Mouse (Mus musculus) midbrain, embryonic 11.5 days (tissue): Measurements from ENCODE around the gene Gfra1. TPM values are rescaled to one million over a fixed set of nuclear protein-coding genes. Genes with fewer than 3 reads are reported as not detected.
A peak's percentile ranks its signal among the peaks of the same experiment; 100 is the strongest.

Source experiments
- ATAC-seq: fragments of 200-750 bp; cut with Nextera tagmentation; 2 replicates; pipeline ENCODE4 v1.8.0; 2017; ENCODE audit warnings: moderate TSS enrichment, moderate library complexity; ENCODE audit not compliant: low FRiP score
- DNase-seq: peaks from one replicate; pipeline ENCODE4 v3.0.0; 2015; ENCODE audit warnings: low spot score; ENCODE audit errors: missing footprints
- H3K27ac ChIP-seq: fragments of 300-500 bp; sonication (generic); 2 replicates; pipeline ENCODE4 v1.5.1; 2014; ENCODE audit warnings: low read depth, low read length
- H3K27me3 ChIP-seq: fragments of 300-500 bp; sonication (generic); 2 replicates; pipeline ENCODE4 v1.6.1; 2014; ENCODE audit warnings: mild to moderate bottlenecking, low read length, moderate library complexity, mixed read lengths; ENCODE audit not compliant: control insufficient read depth, insufficient read depth
- H3K36me3 ChIP-seq: fragments of 300-500 bp; sonication (generic); 2 replicates; pipeline ENCODE4 v1.6.1; 2014; ENCODE audit warnings: mild to moderate bottlenecking, low read length, moderate library complexity, mixed read lengths; ENCODE audit not compliant: control insufficient read depth, insufficient read depth
- H3K4me1 ChIP-seq: fragments of 300-500 bp; sonication (generic); 2 replicates; pipeline ENCODE4 v1.6.1; 2014; ENCODE audit warnings: low read length; ENCODE audit not compliant: control insufficient read depth, insufficient read depth
- H3K4me2 ChIP-seq: fragments of 300-500 bp; sonication (generic); 2 replicates; pipeline ENCODE4 v1.6.1; 2014; ENCODE audit warnings: mild to moderate bottlenecking, moderate library complexity
- H3K4me3 ChIP-seq: fragments of 300-500 bp; sonication (generic); 2 replicates; pipeline ENCODE4 v1.5.1; 2014; ENCODE audit warnings: low read depth, low read length
- H3K9ac ChIP-seq: fragments of 300-500 bp; sonication (generic); 2 replicates; pipeline ENCODE4 v1.6.1; 2014; ENCODE audit warnings: low read length
- H3K9me3 ChIP-seq: fragments of 300-500 bp; sonication (generic); 2 replicates; pipeline ENCODE4 v1.6.1; 2016; ENCODE audit warnings: low read length; ENCODE audit not compliant: control insufficient read depth
- WGBS: fragments of 180-500 bp; shearing (Covaris S2); extraction: QIAGEN DNeasy Blood & Tissue Kit; methylation state at CpG from one replicate; pipeline ENCODE4 v1.1.7; 2014; 5-methylcytosine and 5-hydroxymethylcytosine counted together
- polyA plus RNA-seq: library from polyadenylated mRNA; unstranded; fragments of >200 nt; fragmentation: Nextera tagmentation; extraction: Ambion mirVana; gene quantifications from 2 replicates; pipeline ENCODE4 v1.2.1, GENCODE M21; 2014

Gfra1 gene
- polyA plus RNA-seq, 1 experiment from 2014 or later, result 26.7 TPM

GRCm38 (mm10) chr19:58463755-58464154 lies 8.0 kb upstream of the Gfra1 start:
- Histone ChIP-seq H3K27ac (no peak overlapping the region), H3K27me3 (no peaks in the 10 kb centered on the region), H3K9ac (no peak overlapping the region), H3K36me3 (no peaks in the 10 kb centered on the region), H3K4me3 (no peak overlapping the region), H3K4me1 (peaks cover 6% of the 10 kb centered on the region; the same call in 1 of the 2 replicates), H3K9me3 (no peaks in the 10 kb centered on the region), H3K4me2 (no peak overlapping the region)
- no peak for DNase-seq
- 82% methylated on average over 3 of the region's 3 CpGs for WGBS
- no peak for ATAC-seq

- peaks cover 3% of the 10 kb centered on the region; the same call in 1 of the 2 replicates for H3K27me3 ChIP-seq
- H3K36me3 ChIP-seq, result no peaks in the 10 kb centered on the region
- peaks cover 6% of the 10 kb centered on the region for H3K4me1 ChIP-seq
- H3K9me3 ChIP-seq, result no peaks in the 10 kb centered on the region
- H3K4me3 ChIP-seq, result no peak overlapping the region
- no peak overlapping the region for H3K4me2 ChIP-seq
- ATAC-seq (peak; percentile 67), DNase-seq (peak; percentile 91)
- H3K9ac ChIP-seq, result no peak overlapping the region
- WGBS, result 9% methylated on average over 13 of the region's 13 CpGs
- peak overlapping the region; percentile 57 for H3K27ac ChIP-seq
Measured at GRCm38 (mm10) chr19:58460361-58461022, 4.8 kb upstream of the Gfra1 start.

GRCm38 (mm10) chr19:58456491-58457061 lies 867 bp upstream of the Gfra1 start:
- ATAC-seq, result peak; percentile 31
- peak overlapping the region; percentile 61 for H3K9ac ChIP-seq
- H3K27me3 ChIP-seq, result peaks cover 22% of the 10 kb centered on the region
- peak overlapping the region; percentile 67 for H3K27ac ChIP-seq
- peaks cover 13% of the 10 kb centered on the region for H3K4me1 ChIP-seq
- peak; percentile 96 for DNase-seq
- H3K36me3 ChIP-seq, result no peaks in the 10 kb centered on the region
- peak overlapping the region; percentile 86 for H3K4me2 ChIP-seq
- H3K9me3 ChIP-seq, result no peaks in the 10 kb centered on the region
- peak overlapping the region; percentile 51 for H3K4me3 ChIP-seq
- 8% methylated on average over 16 of the region's 16 CpGs for WGBS

- ATAC-seq (peak; percentile 30; the same call in 1 of the 2 replicates), DNase-seq (peak; percentile 97)
- H3K4me2 ChIP-seq, result peak overlapping the region; percentile 86
- no peaks in the 10 kb centered on the region for H3K9me3 ChIP-seq
- peak overlapping the region; percentile 61 for H3K9ac ChIP-seq
- peaks cover 22% of the 10 kb centered on the region for H3K27me3 ChIP-seq
- no peaks in the 10 kb centered on the region for H3K36me3 ChIP-seq
- peaks cover 6% of the 10 kb centered on the region for H3K4me1 ChIP-seq
- H3K4me3 ChIP-seq, result peak overlapping the region; percentile 51
- under 1% methylated on average over 21 of the region's 21 CpGs for WGBS
- H3K27ac ChIP-seq, result peak overlapping the region; percentile 67
Measured at GRCm38 (mm10) chr19:58455061-58455495, 631 bp downstream of the Gfra1 start.

GRCm38 (mm10) chr19:58454261-58455060 lies 1.2 kb downstream of the Gfra1 start:
- peaks cover 22% of the 10 kb centered on the region for H3K27me3 ChIP-seq
- H3K9me3 ChIP-seq, result no peaks in the 10 kb centered on the region
- H3K27ac ChIP-seq, result peak overlapping the region; percentile 48
- H3K9ac ChIP-seq, result peak overlapping the region; percentile 61
- peak overlapping the region; percentile 86 for H3K4me2 ChIP-seq
- ATAC-seq (peak; percentile 43), DNase-seq (no peak)
- peak overlapping the region; percentile 51 for H3K4me3 ChIP-seq
- peaks cover 6% of the 10 kb centered on the region for H3K4me1 ChIP-seq
- H3K36me3 ChIP-seq, result no peaks in the 10 kb centered on the region
- WGBS, result 1% methylated on average over 58 of the region's 61 CpGs

GRCm38 (mm10) chr19:58453581-58453980 lies 2.1 kb downstream of the Gfra1 start:
- Histone ChIP-seq H3K27ac (no peak overlapping the region), H3K36me3 (no peaks in the 10 kb centered on the region), H3K4me1 (peaks cover 6% of the 10 kb centered on the region), H3K9me3 (no peaks in the 10 kb centered on the region), H3K9ac (peak overlapping the region; percentile 61), H3K27me3 (peaks cover 22% of the 10 kb centered on the region), H3K4me3 (peak overlapping the region; percentile 51), H3K4me2 (peak overlapping the region; percentile 86)
- DNase-seq (peak; percentile 96), ATAC-seq (no peak)
- 0% methylated on average over 22 of the region's 22 CpGs for WGBS

- WGBS, result 2% methylated on average over 20 of the region's 20 CpGs
- Histone ChIP-seq H3K4me3 (peak overlapping the region; percentile 51), H3K9ac (peak overlapping the region; percentile 61; the same call in 1 of the 2 replicates), H3K4me2 (peak overlapping the region; percentile 86), H3K36me3 (no peaks in the 10 kb centered on the region), H3K9me3 (no peaks in the 10 kb centered on the region), H3K27ac (peak overlapping the region; percentile 32), H3K27me3 (peaks cover 22% of the 10 kb centered on the region), H3K4me1 (peaks cover 6% of the 10 kb centered on the region)
- no peak for ATAC-seq
- DNase-seq, result no peak
Measured at GRCm38 (mm10) chr19:58452941-58453551, 2.7 kb downstream of the Gfra1 start.

- Histone ChIP-seq H3K4me1 (peaks cover 6% of the 10 kb centered on the region), H3K27me3 (peaks cover 22% of the 10 kb centered on the region), H3K36me3 (no peaks in the 10 kb centered on the region), H3K4me2 (peak overlapping the region; percentile 86), H3K9me3 (no peaks in the 10 kb centered on the region), H3K27ac (no peak overlapping the region), H3K9ac (no peak overlapping the region), H3K4me3 (0 out of 2 replicates have a peak overlapping the region, but pooled peaks have one; percentile 51)
- DNase-seq (peak; percentile 87), ATAC-seq (no peak)
- WGBS, result 51% methylated on average over 8 of the region's 8 CpGs
Measured at GRCm38 (mm10) chr19:58452178-58452819, 3.4 kb downstream of the Gfra1 start.
